Mouse (Mus musculus) spleen, postnatal 4 days (tissue): ENCODE measurements at regions not wholly inside any gene's neighbourhood (a gene's known extent, or its start where the extent isn't known, plus 50 kb on each side); places are given as distances from the start of the nearest gene placed in this dataset.

Experiments used
- DNase-seq, 2 experiments: peaks; one replicate each; pipeline ENCODE4 v3.0.0; 2022; ENCODE audit warnings: low spot score in 2 of 2

- DNase-seq = no peak
Observed at GRCm38 (mm10) chr7:36829710-36830109, 131.8 kb downstream of the Tshz3 start.

- DNase-seq = no peak
Observed at GRCm38 (mm10) chr7:36830155-36830554, 132.2 kb downstream of the Tshz3 start.

GRCm38 (mm10) chr7:36848279-36848678 lies 150.4 kb downstream of the Tshz3 start:
- no peak for DNase-seq

GRCm38 (mm10) chr7:36851275-36851889 lies 153.5 kb downstream of the Tshz3 start:
- DNase-seq = no peak

DNA sequence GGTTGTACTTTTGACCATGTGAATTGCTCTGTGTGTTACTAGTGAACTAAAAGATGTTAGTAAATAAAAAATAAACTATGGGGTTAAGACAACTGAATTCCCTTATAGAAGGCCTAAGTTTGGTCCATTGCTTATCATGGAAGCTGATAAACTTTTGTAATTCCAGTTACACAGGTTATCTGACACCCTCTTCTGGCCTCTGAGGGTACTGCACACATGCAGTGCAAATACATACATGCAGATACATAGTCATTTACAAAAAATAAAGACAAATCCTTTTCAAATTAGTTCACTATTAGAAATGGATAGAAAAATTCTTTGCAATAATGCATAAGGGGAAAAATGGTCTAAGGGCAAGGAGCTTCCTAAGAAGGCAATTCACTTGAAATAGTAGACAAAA lies 156.4 kb downstream of the Tshz3 start:
- DNase-seq = no peak

DNA sequence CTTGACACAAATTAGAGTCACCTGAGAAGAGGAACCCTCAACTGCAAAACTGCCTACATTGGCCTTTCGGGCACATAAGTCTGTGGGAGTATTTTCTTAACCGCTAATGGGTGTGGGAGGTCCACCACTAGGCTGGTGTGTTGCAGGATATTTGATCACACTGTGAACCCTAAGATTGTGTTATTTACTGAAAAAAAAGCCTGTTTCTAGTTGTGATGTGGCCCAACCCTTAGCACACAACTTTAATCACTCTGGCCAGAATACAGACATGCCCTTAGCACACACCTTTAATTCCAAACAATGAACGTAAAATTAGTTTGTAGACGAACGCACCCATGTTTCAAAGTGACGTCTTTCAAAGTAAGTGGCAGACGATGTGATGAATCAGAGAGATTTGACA lies 161.5 kb downstream of the Tshz3 start:
- DNase-seq = no peak

DNA sequence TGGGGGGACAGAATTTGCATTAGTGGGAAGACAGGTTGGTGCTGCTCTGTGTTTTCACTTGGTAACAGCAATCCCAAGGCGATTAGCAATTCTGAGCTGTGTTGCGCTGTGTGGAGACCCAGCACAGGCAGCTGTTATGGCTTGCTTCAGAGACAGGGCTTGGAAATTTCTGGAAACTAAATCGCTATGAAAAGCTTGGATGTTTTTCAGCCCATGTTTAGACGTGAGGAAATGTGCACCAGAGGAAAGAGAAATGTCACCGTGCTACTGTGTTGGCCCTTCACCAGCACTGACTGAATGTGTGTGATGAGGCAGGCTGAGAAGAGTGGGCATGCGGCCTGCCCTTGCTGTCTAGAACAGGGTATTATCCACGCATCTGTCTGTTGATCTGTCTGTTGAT lies 164.6 kb downstream of the Tshz3 start:
- DNase-seq = no peak

GRCm38 (mm10) chr7:36863745-36864144 lies 165.8 kb downstream of the Tshz3 start:
- no peak for DNase-seq

- no peak for DNase-seq
Observed at GRCm38 (mm10) chr7:36864675-36865074, 166.8 kb downstream of the Tshz3 start.

DNA sequence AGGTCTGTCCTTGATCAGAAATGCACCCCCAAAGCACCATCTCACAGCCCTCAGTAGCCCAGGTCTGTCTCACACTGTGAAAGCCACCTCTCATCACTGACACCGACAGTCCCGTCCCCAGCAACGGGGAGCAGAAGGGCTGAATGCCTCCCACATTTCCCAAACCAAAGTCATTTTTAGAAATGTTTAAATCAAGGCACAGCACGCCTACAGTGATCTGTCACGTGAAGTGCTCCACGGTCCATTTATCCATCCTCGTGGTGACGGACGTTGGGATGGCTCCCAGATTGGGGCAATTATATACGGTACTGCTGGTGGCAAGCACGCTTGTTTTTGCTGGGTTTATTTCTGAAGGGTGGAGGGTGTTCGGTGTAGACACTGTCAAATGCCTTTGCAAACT lies 168.7 kb downstream of the Tshz3 start:
- no peak for DNase-seq

- no peak for DNase-seq
Observed at GRCm38 (mm10) chr7:36874004-36874403, 176.1 kb downstream of the Tshz3 start.

GRCm38 (mm10) chr7:36877686-36878085 lies 179.8 kb downstream of the Tshz3 start:
- DNase-seq = no peak

DNA sequence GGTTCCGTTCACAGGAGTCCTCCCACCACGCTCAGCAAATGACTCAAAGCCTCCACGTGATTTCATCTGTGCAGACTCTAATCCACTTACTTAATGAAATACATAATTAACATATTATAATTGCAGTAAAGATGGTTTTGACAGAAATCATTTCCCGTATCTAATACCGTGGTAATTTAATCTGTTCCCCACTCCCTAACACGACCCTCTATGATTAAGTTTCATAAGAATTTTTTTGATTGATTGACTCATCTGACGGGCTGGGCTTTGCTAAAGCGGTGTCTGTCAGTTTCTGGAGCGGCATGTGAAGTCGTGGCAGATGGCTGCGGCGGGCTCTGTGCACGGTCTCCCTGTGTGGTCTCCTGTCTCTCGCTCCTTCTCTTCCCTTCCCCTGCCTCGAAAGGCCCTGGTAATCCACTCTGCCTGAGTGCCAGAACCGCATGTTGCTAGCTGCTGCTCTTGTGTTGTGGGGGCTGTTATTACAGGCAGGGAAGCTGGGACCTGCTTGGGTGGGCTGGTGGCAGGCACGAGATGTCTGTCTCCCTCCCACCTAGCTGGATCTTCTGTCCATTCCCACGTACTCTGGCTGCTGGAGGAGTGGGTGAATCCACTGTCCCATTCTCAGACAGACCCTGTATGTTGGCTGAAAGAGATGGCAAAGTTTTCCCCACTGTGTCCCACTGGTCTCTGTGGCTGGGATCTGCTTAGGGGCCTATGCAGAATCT lies 195.0 kb downstream of the Tshz3 start:
- no peak for DNase-seq

DNA sequence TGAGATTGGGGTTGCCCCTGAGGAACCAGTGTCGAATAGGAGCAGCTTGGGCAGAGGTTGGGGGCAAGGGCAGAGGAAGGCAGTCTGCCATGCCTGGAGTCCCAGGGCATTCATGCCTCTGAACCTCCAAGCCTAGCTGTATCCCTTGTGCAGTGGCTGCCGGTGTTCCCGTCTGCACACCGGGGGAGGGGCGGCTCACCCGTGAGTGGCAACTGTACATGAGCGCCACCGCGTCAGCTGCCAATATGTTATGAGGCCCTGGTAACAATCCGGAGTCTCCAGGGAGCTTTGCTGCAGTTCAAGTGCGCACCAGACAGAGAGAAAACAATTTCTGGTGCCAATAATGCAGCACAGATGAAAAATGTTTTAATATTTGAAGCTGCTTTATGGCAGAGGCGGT lies 198.4 kb downstream of the Tshz3 start:
- no peak for DNase-seq

DNA sequence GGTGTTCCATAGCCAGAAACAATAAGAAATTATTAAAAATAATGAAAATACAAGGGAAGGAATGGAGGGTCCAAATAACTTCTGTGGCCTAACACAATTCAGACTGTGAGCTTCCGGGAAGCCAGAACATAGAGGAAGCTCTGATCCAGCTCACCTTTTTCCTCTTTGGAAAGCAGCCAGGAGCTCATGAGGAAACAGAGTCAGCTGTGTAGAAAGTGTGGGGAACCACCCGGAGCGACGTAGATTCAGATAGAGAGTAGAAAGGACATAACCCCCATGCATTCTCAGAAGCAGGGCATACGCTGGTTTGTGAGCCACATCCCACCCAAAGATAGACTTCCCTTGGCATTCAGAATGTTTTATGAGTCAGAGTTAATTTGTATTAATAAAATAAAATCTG lies 203.6 kb downstream of the Tshz3 start:
- no peak for DNase-seq

DNA sequence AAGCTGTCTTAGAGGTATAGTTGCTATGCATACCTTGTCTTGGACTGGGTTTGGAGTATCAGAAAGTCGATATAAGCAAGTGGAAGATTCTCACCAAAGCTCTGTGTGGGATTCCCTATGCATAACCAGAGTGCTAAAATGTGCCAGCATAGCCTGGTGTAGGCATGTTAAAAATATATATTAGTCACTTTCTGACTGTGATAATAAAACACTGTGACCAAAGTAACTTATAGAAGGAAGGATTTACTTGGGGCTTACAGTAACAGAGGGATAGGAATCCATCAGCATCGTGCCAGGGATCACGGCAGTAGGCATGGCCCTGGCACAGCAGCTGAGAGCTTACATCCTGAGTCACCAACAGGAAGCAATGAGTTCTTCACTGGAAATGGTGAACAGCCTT lies 215.4 kb downstream of the Tshz3 start:
- no peak for DNase-seq

GRCm38 (mm10) chr7:36914261-36914660 lies 216.3 kb downstream of the Tshz3 start:
- no peak for DNase-seq

DNA sequence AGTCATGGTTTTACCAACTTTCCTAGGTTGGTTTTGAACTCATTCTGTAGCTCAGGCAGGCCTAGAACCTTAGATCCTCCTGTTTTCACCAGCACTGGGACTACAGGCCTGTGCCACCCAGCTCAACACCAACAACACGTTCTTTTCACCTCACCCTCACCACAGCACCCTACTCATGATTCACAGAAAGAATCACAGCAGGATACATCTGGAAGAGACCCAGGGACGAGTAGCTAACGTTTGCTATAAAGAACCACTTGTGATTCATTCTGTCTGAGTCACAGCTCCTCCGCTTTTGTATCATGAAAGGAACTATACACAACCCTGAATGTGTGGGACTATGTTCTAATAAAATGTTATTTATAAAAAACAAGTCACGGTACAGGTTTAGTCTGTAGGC lies 217.3 kb downstream of the Tshz3 start:
- no peak for DNase-seq

- no peak for DNase-seq
Observed at GRCm38 (mm10) chr7:36917011-36917410, 219.1 kb downstream of the Tshz3 start.

GRCm38 (mm10) chr7:36919413-36919812 lies 221.5 kb downstream of the Tshz3 start:
- DNase-seq = no peak

DNA sequence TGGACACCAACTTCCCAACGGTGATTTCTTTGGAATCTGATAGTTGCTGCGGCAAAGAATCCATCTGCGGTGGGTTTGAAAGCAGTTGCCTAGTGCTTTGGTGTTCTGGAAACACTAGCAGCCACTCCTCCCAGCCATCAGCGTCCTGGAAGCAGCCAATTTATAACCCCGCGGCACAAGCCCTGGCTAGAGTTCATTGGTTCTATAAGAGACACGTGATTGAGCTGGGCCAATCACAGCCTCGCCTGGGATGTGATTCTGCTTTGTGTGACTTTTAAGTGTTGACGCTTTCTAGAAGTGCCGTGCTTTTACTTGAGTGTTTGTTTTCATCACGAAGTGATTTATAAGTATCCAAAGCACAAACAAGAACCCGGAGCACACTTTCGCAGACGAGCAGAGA lies 223.1 kb downstream of the Tshz3 start:
- no peak for DNase-seq

DNA sequence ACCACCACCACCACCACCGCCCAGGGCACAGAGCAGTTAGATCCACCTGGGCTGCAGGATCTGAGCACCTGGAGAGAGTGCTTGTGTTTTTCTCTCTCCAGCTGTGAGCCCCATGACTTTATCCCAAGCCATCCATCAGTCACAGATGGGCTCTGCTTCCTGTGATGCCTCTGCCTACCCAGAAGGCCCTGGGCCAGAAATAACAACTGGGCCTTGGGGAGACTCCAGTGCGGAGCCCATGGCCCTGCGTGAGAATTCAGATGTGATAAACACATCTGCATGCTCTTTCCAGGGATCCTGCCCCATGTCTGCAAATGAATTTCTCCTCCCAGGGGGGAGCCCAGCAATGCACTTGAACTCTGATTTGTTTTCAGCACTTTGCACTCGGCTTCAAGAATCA lies 235.6 kb downstream of the Tshz3 start:
- no peak for DNase-seq

DNA sequence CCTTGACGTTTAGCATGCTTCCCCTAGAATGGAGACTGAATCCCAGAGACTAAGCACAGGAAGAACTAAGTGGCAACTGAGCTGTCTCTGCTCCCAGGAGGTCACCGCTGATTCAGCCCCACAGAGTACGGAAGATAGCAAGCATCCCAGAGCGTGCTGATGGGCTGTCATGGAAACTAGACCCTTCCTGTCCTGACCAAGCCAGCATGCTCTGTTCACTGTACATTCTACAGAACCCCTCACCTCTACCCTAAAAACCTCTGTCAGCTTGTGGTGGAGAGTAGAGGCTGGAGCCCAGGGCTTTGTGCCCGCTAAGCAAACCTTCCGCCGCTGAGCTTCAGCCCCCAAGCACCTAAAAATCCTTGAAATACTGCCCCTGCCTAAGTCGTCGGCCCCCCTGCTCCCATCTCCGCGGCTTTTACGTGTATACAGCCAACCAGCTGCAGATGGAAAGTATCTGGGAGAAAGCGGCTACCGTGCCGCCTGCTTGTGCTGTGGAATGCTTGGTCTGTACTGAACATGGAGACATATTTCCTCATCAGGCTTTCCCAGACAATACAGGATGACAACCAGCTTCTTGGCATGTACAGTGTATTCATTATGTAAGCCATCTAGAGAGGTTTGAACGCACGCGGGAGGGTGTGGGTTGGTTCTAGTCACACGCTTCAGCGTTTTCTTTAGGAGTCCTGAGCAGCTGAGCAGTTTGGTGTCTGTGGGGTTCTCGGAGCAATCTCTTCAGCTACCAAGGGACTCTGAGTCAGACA lies 237.1 kb downstream of the Tshz3 start:
- DNase-seq = no peak
